In the genomic region with DNA sequence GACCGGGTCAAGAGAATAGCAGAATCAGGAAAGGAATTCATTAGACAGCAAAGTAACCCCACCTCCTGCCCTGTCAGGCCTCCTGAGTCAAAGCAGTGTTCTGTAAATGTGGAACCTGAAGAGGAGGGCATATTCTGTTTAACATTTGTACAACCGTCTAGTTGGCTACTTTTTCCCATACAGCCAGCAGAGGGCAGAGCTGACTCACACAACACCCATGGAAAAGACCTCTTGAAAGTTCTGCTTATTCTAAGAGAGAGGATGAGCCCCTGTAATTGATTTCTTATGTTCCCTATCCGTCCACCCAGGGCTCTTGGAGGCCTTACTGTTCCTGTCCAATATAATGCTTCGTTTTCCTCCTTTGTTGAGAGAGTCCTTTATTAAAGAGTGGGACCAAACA, we compare ENCODE assay signal across 7 mouse cellular contexts.
DNase-seq lines count a peak whose midpoint lies in the region.

No protein-coding gene starts in this region.

- peak; percentile 3 for DNase-seq in ovary, postnatal 14 days (ENCODE audit: low spot score)
- no peak for DNase-seq in ovary, postnatal 10 days (ENCODE audit: low spot score)
- peak; percentile 50 for DNase-seq in embryo, embryonic 11 days
- peak; percentile 17 to 61 for DNase-seq in kidney, adult 8-10 months
- peak; percentile 40 for DNase-seq in lung, postnatal 14 days
- no peak for DNase-seq in spleen, postnatal 10 days (ENCODE audit: low spot score in 2 of 2)
- no peak for DNase-seq in B cell, adult 2 months

Comparison
In these comparisons a context has a peak if more than half of its experiments do, and no peak if none do; other contexts are left out.
1. DNase-seq: peak in ovary, postnatal 14 days (single experiment), embryo, embryonic 11 days (single experiment), kidney, adult 8-10 months (2 of 2) and lung, postnatal 14 days (single experiment); none in ovary, postnatal 10 days (single experiment), spleen, postnatal 10 days (0 of 2) and B cell, adult 2 months (0 of 2).